Mouse (Mus musculus) small intestine, adult 2 months (tissue): ENCODE results near the gene Galnt14.

Experiments used
- CTCF ChIP-seq: fragments of 200-500 bp; IDR thresholded peaks from 2 replicates; pipeline ENCODE4 v1.5.1; 2012; ENCODE audit warnings: low read depth, mild to moderate bottlenecking, control low read depth, inconsistent platforms, low read length, moderate library complexity, mixed read lengths; ENCODE audit not compliant: insufficient replicate concordance, insufficient read length; ENCODE audit errors: extremely low read depth
- POLR2A ChIP-seq: fragments of 200-500 bp; IDR thresholded peaks from 2 replicates; pipeline ENCODE4 v1.6.1; 2012; ENCODE audit warnings: low read depth, mild to moderate bottlenecking, control low read depth, inconsistent platforms, low read length, moderate library complexity

DNA sequence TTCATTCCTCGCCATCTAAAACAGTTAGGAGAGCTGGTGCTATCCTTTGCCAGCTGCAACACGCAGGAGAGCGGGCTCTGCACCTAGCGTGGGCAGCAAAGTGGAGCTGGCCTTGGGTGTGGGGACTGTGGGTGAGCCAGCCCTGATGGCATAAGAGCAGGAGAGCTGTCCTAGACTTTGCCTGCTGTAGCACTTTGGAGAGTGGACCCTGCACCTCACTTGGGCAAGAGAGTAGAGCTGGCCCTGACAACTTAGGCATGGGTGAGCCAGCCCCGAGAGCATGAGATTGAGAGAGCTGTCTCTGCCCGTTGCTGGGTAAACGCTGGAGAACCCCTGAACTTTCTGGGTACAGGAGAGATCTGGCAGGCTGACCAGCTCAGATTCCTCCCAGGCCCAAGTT is 68.6 kb downstream of the Galnt14 start:
- TF ChIP-seq CTCF = no peak
- TF ChIP-seq POLR2A = no peak
